Mouse (Mus musculus) right cerebral cortex, postnatal 25 days (tissue): ENCODE data around the gene Lgals7.

Experiments
- DNase-seq: peaks from one replicate; pipeline ENCODE4 v3.0.0; 2022

The Lgals7 gene

DNA sequence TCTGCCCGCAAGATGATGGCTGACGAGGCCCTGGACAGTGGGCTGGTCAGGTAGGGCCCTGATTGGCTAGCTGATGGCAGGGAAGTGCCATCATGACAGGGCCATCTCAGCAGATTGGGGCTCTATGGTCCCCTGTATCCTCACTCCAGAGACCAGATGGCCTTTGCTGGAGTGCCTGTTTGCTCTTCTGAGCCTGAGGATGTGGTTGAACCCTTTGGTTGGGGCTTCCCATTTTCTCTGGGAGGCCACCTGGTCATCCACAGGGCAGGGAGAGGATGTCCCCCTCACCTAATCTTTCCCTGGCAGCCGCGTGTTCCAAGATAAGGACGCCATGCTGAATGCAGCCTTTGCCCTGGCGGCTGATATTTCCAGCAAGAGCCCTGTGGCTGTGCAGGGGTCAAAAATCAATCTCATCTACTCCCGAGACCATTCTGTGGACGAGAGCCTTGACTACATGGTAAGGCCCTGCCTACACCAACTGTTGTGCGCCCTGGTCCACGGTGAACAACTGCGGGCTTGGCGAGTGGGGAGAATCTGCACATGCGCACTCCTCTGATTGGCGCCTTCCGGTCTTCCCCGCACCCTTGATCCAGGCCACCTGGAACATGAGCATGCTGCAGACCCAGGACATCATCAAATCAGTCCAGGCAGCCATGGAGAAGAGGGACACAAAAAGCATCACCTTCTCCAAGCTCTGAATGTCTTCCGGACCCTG, 32.1 kb upstream of the Lgals7 start:
- no peak for DNase-seq

DNA sequence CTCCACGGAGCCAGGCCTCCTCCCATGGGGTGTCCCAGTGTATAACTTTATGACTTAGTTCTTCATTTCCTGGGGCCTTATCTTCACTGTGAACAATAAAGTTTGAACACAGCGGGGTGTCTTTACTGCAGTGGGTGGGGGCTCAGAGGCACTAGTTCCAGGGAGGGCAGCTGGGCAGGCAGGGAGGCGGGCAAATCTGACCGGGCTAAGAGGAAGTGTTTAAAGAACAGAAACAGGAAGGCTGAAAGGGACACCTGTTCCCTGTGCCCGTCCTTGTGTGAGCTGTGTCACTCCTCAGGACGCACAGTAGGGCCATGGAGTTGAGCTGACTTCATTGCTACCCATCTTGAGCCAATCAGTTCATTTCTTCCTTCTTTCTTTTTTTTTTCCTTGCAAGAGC, 31.5 kb upstream of the Lgals7 start:
- DNase-seq = no peak

DNA sequence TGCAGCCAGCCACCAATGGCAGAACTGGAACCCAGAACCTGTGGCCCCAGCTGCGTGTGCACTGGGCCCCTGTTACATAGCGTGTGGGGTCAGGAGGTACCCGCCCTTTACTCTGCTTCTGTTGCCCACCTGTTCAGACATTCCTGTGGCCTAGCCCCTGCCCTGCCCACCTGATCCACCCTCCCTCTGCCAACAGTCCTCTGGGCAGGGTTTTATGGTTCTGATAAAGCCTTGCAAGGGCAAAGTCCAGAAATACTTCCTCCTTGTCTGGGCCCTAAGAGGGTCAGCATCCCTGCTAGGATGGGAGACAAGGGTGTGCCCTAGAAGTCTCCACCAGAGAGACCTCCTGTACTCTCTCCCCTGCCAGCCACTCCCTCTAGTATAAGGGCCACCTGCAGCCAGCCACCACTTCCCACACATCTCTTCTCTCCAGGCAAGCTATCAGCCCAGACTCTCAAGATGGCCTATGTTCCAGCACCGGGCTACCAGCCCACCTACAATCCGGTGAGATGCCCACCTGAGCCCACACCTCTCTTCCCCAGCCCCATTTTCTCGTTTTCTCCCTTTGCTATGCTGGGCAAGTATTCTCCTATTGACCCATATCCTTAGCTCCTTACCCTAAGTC, 29.8 kb upstream of the Lgals7 start, which contains the start of gene Lgals4:
Gene Lgals4 (plus strand): TSS at position 132 of the 625 bp plus-strand sequence.
- DNase-seq = no peak

DNA sequence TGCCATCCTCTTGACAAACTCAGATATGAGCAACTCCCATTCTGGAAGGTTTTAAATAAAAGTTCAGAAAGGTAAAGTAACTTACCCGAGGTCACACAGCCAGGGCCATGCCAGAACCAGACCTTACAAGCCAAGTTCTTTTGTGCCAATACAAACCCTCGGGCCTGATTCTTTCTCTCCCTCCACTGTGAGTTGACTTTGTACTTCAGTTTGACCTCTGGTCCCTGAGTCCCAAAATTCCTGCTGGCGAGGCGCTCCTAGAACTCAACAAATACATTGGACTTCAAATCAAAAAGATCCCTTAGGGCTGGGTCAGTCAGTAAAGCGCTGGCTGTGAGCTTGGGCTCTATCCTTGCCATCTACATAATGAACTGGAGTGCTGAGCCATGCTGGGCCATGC, 26.7 kb upstream of the Lgals7 start:
- DNase-seq = no peak

DNA sequence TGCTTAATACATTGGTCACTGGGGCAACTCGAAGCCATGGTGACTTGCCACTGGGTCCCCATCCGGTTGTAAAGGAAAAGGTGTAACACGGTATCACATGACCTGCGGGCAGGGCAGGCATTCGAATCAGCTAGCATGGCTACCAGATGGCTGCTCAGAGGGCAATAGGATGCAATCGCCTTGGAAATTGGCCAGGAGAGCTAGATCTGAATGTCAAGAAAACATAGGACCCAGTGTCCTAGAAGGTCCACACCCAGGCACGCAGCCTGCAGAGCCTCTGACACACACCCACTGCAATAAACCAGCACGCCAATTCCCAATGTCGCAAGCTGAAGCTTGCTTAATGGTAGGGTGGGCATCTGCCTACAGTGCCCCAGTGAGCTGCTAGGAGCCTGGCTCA, 25.3 kb upstream of the Lgals7 start:
- no peak for DNase-seq

DNA sequence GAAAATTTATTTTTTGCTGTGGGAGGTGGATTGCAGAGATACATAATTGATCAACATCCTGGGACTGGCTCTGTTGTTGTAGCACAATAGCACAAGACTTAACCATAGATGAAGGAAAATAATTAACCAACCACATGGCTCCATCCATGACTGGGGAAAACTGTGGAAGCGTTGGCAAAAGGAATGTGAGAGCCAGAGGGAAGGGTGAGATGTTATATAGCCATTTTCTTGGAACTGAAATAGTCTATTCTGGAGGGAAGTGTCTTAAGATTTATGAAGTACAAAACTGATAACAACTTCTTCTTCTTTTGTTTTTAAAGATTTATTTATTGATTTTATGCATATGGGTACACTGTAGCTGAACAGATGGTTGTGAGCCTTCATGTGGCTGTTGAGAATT, 16.4 kb upstream of the Lgals7 start:
- no peak for DNase-seq

DNA sequence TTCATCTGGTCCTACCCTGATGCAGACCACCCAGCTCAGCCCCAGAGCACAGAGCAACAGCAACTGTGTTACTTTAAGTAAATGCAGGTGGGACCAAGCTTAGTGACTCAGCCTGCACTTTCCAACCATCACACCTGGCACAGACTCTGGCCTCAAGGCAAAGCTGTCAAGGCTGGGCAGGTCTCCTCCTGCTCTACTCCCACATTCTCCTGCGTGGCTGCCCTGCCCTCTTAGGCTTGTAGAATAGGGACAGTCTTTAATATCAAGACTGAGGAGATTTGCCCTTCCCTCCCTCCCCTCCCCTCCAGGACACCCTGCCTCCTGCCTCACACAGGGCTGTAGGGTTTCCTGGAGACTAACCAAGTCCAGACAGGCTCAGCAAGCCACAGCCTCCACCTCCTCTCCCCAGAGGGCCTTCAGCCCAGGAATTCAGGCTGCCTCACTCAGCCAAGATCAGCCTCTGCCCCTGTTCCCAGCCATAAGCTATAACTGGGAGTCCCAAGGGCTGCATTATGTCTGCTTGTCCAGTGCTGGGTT, 13.9 kb upstream of the Lgals7 start:
- no peak for DNase-seq

DNA sequence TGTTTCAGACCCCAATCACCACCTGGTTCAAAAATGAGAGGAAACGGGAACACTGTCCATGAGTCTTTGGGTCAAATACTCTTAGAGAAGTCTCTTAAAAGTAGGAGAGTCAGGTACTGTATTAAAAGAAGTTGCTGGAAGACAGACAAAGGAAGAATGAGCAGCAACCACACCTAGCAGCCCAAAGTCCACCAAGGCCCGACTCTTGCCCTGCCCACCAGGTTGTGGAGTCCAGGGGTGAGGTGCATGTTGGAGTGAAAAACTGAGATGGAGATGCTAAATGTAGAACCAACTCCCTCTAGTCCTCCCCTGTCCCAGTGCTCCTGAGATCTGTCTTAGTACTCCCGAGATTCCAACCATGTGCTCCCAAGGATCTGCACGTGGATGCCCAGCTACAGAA, 13.0 kb upstream of the Lgals7 start:
- DNase-seq = no peak

DNA sequence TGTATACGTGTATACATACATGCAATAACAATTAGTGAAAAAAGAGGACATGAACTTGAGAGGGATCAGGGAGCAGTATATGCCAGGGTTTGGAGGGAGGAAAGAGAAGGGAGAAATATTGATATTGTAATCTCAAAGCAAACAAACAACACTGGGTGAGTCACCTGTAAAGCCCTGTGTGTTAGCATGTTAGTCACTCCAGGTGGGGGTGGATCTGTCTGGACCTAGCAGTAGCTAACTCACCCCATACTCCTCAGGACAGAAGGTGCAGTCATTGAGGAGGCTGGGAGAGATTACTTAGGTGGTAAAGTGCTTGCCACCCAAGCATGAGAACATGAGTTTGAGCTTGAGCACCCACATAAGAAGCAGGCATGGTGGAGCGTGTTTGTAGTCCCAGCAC, 3.7 kb upstream of the Lgals7 start:
- DNase-seq = no peak

DNA sequence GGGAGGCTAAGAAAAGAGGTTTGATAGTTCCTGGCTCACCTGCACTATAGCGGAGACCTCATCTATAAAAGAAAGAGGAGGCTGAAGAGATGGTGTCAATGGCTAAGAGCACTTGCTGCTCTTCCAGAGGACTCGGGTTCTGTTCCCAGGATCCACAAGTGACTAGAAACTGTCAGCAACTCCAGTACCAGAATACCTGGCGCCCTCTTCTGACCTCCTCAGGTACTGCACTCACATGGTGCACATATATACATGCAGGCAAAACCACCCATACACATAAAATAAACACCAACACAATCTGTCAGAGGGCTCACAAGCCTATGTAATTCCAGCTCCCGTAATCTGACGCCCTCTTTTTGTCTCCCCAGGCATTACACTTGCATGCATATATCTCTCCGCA, 2.8 kb upstream of the Lgals7 start:
- DNase-seq = no peak

DNA sequence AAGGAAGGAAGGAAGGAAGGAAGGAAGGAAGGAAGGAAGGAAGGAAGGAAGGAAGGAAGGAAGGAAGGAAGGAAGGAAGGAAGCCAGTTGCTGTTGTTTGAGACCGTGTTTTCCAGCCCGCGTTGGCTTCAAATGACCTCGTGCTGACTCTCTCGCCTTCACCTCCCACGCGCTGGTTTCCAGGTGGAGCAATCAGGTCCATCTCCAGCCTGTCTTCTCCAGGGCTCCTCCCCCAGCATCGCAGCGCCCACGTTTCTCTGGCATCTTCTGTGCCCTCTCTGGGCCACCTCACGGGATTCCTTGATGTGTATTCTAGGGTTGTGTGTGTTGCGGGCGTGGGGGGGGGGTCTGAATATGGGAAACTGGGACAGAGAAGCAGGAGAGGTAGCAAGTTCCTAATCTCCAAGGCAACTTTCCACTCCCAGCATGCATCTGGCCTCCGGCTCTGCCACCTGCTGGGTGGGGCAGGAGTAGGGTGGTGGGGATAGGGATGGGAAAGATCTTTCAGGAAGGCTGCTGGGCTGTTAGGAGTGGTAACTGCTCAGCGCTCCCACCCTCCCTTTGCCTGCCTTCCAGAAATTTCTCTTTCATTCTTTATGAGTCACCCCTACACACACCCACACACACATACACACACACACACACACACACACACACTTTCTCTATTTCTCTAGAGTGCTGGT, 695 bp upstream of the Lgals7 start:
- peak; percentile 77 for DNase-seq

DNA sequence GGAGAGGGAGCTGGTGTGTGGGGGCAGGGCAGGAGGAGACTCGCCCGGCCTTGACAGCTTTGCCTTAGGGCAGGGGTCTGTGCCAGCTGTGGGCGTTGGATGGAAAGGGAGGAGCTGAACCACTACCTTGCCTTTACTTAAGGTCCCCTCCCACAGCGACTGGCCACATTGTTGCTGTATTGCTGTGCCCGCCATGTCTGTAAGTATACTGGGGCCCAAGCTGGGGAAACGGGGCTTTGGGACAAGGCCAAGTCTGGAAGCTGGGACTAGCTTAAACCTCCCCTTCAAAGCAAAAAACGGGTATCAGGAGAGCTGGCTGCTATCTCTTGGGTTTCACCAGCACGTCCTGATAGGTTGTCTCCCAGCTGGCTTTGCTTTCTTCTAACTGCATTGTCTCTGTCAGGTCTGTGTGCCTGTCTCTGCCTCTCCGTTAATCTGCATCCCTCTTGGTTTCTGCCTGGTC, 666 bp downstream of the Lgals7 start:
- DNase-seq = no peak

DNA sequence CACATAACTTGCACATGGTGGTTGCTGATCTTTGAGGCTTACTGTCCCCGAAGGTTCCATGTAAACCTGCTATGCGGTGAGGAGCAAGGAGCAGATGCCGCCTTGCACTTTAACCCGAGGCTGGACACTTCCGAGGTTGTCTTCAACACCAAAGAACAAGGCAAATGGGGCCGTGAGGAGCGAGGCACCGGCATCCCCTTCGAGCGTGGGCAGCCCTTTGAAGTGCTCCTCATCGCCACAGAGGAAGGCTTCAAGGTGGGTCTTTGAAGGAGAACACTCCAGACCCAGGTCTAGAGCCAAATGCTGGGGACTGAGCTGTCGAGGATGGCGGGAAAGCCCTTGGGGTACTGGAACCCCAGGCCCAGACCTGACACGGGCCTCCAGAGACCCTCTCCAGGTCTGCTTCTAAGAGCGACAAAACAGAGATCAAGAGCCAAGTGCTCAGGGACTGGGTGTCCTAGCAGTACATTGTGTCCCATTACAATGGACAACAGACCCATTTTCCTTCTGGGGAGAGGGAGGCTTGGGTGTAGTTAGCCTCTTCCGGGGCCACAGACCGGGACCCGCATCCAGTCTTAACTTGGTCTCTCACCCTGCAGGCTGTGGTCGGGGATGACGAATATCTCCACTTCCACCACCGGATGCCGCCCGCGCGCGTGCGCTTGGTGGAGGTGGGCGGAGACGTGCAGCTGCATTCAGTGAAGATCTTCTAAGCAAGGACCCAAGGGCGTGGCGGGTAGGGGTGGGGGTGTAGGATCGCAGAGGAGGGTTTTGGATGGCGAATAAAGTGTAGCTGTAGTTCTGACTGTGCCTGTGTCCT, 2.0 kb downstream of the Lgals7 start:
- peak; percentile 84 for DNase-seq

DNA sequence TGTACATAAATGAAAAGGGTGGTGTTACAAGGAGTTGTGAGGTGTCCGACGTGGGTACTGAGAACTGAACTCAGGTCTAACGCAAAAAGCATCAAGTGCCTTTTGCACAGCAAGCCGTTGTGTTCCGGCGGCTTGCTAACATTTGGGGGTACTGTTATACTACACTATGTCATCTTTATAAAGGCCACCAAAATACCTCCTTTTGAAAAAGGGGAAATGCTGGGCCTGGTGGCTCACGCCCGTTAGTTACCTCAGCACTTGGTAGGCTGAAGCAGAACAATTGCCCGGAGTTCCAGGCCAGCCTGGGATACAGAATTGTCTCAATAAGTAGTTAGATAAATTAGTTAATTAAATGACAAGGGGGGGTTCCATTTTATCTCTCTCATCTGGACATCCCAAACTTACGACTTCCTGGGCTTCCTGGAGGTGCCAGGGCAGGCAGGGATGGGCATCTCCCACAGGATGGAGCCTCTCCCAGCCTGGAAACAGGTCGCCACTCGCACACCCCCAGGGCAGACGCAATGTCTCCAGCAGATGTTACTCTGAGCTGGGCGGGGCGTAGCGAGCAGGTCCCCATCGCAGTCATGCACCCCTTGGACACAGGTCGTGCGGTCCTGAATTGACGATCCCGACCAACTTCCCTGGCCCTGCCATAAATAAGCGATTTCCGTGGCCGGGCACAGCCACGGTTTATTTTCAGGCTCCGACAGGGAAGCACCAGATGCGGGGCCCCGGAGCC, 3.3 kb downstream of the Lgals7 start:
- DNase-seq = no peak

DNA sequence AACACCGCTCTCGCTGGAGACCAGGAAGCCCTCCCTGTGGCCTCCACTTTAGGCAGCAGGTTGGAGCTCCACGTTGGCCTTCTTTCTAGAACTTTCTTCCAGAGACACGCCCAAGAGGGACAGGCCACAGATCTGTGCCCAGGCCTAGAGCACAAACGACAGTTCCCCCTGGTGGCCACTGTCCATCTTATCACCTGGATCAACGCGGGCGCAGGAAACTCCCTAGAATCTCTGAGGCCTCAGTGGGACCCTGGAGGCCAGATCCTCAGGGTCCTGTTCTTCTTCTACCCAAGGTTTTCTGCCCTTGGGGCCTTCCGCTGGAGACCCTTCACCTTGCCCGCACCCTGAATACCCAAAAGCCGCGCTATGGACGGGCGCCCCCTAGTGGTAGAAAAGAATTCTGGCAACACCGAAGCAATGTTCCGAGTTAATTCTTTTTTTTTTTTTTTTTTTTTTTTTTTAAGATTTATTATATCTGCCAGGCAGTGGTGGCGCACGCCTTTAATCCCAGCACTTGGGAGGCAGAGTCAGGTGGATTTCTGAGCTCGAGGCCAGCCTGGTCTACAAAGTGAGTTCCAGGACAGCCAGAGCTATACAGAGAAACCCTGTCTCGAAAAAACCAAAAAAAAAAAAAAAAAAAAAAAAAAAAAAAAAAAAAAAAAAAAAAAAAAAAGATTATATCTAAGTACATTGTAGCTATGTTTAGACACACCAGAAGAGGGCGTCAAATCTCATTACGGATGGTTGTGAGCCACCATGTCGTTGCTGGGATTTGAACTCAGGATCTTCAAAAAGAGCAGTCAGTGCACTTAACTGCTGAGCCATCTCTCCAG, 4.1 kb downstream of the Lgals7 start:
- peak; percentile 37 for DNase-seq

DNA sequence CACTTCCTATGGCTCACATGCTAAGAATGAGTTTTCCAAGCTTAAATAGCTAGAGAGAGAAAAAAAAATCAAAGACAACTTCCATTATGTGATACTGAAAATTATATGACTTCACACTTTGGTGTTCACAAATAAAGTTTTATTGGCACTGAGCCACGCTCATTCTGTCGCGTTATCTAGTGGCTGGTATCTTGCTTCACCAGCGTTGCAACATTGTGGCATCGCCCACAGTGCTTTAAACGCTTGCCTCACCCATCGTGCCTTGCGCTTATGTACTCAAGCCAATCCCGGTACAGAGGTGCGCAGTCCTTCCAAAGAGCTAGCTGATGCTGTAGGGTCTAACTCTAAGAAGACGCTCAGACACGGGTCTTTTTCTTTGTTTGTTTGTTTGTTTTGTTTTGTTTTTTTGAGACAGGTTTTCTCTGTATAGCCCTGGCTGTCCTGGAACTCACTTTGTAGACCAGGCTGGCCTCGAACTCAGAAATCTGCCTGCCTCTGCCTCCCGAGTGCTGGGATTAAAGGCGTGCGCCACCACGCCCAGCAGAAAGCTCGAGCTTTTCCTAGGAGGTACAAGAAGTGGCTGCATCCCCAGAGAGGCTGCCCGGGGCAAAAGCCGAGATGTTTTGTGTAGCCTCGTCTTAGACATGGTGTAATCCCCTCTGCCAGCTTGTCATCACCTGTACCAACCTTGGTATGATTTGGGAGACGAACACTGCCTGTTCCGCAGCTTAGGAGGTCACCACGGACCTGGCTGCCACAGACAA, 7.4 kb downstream of the Lgals7 start:
- no peak for DNase-seq

DNA sequence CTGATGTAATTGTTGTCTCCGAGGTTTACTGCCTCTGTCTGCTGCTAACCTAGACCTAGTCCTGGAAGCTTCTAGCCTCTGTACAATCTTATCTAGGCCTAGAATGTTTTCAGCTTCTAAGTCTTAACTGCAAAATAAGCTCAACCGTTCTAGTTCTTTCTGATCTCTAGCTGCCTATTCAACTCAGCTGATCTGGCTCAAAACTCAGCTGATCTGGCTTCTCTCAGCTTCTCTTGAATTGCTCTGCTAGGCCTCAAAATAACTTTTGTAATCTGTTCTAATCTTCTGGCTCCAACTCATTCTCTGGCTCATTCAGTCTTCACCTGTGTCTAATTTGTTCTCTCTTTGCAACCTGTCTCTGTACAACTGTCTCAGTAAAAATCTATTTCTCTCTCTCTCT, 10.9 kb downstream of the Lgals7 start:
- no peak for DNase-seq

DNA sequence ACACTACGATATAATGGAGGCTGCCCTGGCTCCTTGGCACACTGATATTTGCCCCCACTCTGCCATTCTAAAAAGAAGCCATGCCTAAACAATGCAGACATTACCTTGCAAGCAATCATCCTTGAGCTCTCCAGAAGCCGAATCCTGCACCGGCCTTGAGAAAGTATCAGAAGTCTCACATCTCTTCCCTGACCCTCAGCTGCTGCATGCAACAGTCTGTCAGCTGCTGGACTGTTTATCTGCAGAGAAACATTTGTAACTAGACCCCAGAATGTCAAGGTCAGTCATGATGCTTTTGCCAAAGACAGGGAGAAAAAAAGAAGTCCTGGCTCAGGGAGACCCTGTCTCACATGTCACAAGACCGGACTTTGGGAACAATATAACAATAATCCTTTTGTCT, 12.4 kb downstream of the Lgals7 start:
- no peak for DNase-seq

DNA sequence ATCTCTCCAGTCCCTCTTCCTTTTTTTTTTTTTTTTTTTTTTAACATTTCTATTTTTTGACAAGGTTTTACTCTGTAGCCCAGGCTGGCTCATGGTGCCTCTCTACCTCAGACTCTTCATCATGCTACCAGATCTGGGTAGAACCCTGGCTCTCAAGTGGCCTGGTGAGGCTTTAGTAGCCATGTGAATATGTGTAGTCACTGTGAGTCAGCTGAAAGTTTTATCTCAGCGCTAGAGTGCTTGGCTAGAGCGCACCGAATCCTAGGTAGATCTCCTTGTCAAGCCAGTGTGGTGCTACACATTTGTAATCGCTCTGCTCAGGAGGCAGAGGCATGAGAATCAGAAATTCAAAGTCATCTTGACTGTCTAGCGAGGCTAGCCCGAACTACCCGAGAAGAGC, 13.5 kb downstream of the Lgals7 start:
- no peak for DNase-seq

DNA sequence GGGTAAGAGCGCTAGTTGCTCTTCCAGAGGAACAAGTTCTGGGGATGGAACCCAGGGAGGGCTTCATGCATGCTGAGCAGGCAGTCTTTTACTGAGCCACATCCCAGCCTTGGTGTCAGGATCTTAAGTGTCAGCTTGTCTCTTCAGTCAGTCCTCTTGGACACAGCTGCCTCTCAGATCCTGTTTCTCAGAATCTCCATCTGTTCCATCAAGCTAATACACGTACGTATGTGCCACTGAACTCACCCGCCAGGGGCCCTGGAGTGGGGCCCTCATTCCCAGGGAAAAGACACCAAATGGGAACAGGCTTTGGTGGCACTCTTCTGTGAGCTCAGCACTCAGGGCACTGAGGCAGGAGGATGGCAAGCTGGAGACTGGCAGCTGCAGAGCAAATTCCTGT, 14.2 kb downstream of the Lgals7 start:
- DNase-seq = no peak

DNA sequence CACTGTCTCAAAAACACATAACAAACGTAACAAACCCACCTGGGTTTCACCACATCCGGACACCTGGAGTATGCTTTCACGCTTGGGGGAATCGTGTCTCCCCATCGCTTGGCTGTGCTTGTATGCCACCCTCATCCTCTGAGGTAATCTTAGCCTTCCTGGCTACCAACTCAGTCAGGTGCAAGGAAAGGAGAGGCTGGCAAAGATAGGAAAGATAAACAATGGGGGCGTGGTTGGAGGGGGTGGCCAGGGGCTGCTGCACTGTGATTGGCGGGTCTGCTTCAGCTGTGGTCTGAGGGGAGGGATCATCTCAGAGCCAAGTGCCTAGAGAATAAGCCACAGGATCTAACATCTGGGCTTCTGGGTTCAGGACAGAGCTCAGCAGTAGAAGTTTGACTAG, 16.0 kb downstream of the Lgals7 start:
- DNase-seq = no peak
